Mouse (Mus musculus) testis, adult 2 months (tissue): ENCODE data around the gene Gm21885. TPM values are rescaled to one million over a fixed set of nuclear protein-coding genes. Genes with fewer than 3 reads are reported as not detected.

Experiments
- H3K27ac ChIP-seq: fragments of 200-500 bp; 2 replicates; pipeline ENCODE4 v1.5.1; 2012; ENCODE audit warnings: low read depth, low read length; ENCODE audit not compliant: control insufficient read depth, insufficient read depth
- H3K27me3 ChIP-seq: fragments of 200-500 bp; 2 replicates; pipeline ENCODE4 v1.6.1; 2012; ENCODE audit warnings: mild to moderate bottlenecking, low read length, moderate library complexity; ENCODE audit not compliant: control insufficient read depth, insufficient read depth
- H3K36me3 ChIP-seq: fragments of 200-500 bp; 2 replicates; pipeline ENCODE4 v1.6.1; 2012; ENCODE audit warnings: mild to moderate bottlenecking, low read length; ENCODE audit not compliant: control insufficient read depth, insufficient read depth
- H3K4me1 ChIP-seq: fragments of 200-500 bp; 2 replicates; pipeline ENCODE4 v1.6.1; 2012; ENCODE audit warnings: low read length; ENCODE audit not compliant: control insufficient read depth, insufficient read depth
- H3K4me3 ChIP-seq: fragments of 200-500 bp; 2 replicates; pipeline ENCODE4 v1.5.1; 2012; ENCODE audit warnings: low read depth, mild to moderate bottlenecking, low read length, moderate library complexity, mixed read lengths; ENCODE audit not compliant: control insufficient read depth
- CTCF ChIP-seq: fragments of 200-500 bp; IDR thresholded peaks from 2 replicates; pipeline ENCODE4 v1.5.1; 2012; ENCODE audit warnings: low read depth, mild to moderate bottlenecking, inconsistent platforms, low read length, moderate library complexity; ENCODE audit not compliant: control insufficient read depth, insufficient read depth, insufficient replicate concordance
- POLR2A ChIP-seq: fragments of 200-500 bp; IDR thresholded peaks from 2 replicates; pipeline ENCODE4 v1.6.1; 2012; ENCODE audit warnings: low read depth, mild to moderate bottlenecking, inconsistent platforms, low read length, moderate library complexity; ENCODE audit not compliant: control insufficient read depth
- polyA plus RNA-seq: library from polyadenylated mRNA; depleted of rRNA; stranded (reverse); fragments of >200 nt; gene quantifications from 2 replicates; pipeline ENCODE4 v1.2.3, GENCODE M21; 2012; rRNA removed

Gene Gm21885
- polyA plus RNA-seq = not detected in 2 replicates

DNA sequence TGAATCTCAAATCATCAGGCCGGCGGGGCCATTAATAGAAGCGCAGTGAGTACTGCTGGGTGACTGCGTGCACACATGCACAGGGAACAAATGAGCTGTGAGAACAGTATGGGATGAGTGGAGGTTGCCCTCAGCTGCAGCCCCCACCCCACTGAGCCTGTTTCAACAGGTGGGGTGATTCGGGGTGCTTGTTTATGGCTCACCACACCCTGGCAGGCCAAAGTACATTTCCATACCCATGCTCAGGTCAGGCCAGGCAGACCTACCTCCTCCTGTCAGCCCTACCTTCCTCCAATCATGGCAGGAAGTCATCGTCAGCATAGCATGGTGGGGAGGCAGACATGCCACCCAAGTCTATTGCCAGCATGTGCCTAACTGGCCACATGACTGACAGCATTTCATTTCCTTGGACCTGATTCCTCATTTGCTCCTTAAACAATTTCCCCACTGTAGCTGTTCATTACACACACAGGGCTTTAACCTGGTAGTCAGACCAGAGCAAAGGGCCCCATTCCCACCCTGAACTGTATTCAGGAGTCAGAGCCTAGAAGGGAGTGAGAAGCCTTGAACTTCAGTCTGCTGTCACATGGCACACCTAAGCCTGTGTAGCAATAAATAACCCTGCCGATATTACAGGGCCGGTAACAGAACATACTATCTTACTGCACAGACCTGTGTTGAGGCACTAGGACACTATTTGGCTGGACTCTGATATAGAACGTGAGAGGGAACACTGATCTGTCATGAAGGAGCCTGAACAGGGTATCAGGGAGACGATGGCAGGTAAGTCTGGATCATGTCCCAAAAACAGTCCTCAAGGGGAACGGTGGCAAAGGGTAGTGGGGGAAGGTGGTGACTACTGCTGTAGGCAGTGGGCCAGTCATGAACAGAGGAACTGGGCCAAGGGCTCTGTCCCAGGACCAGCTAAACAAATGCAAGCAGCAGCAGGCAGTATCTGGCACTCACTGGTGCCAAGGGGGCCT is at the start of gene Gm21885:
Gm21885 (plus strand) TSS at position 675 of the 983 bp plus-strand sequence.
- Histone ChIP-seq H3K27ac (no peak within 1 kb of the TSS), H3K36me3 (no peaks in the 10 kb centered on the region), H3K4me1 (no peaks in the 10 kb centered on the region), H3K27me3 (no peaks in the 10 kb centered on the region), H3K4me3 (no peak within 1 kb of the TSS)
- TF ChIP-seq CTCF (no peak), POLR2A (no peak)

GRCm38 (mm10) chr11:94233405-94233804 is 48.3 kb upstream of the Gm21885 start:
- TF ChIP-seq CTCF (no peak), POLR2A (no peak)
- Histone ChIP-seq H3K27me3 (no peaks in the 10 kb centered on the region), H3K4me1 (no peaks in the 10 kb centered on the region), H3K4me3 (no peak overlapping the region), H3K27ac (no peak overlapping the region), H3K36me3 (no peaks in the 10 kb centered on the region)

GRCm38 (mm10) chr11:94234380-94234779 is 47.3 kb upstream of the Gm21885 start:
- Histone ChIP-seq H3K27ac (no peak overlapping the region), H3K4me1 (no peaks in the 10 kb centered on the region), H3K36me3 (no peaks in the 10 kb centered on the region), H3K27me3 (no peaks in the 10 kb centered on the region), H3K4me3 (no peak overlapping the region)
- TF ChIP-seq POLR2A (no peak), CTCF (no peak)

DNA sequence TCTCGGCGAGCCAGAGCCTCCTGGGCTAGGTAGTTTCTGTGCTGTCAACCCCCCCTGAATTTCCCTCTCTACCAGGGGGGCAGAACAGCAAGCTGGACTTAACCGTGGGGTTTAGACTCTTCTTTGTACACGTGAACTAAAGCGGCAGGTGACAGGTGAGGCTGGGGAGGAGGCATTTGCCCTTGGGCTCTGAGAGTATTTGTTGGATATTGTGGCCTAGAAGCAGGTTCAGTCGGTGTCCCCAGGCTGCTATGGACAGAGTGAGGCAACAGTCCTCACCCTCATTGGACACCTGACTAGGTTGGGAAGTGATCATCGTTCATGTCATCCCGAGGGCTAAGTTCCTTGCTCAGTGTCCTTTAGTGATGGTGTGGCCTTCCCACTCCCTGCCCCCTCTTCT is 46.8 kb upstream of the Gm21885 start:
- TF ChIP-seq CTCF = no peak
- no peak for TF ChIP-seq POLR2A
- Histone ChIP-seq H3K4me3 (no peak overlapping the region), H3K4me1 (no peaks in the 10 kb centered on the region), H3K27me3 (no peaks in the 10 kb centered on the region), H3K36me3 (no peaks in the 10 kb centered on the region), H3K27ac (no peak overlapping the region)

DNA sequence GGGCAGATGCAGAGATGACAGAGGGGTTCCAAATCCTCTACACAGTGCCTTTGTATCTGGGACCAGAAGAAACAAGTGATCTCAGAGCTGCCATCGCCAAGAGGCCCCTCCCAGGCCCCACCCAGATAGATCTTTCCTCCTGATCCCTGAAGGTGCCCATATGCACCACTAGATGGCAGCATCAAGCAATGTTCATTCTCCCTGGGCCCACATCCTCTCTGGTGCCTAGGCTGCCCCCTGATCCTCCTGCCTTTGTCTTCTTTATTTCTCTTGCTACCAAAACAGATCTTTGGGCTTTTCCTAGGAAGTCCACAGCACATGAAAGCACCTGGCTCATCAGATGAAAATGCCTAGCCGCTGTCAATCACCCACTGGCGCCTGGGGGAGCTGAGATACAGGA is 45.6 kb upstream of the Gm21885 start:
- Histone ChIP-seq H3K27me3 (no peaks in the 10 kb centered on the region), H3K4me3 (no peak overlapping the region), H3K27ac (no peak overlapping the region), H3K4me1 (no peaks in the 10 kb centered on the region), H3K36me3 (no peaks in the 10 kb centered on the region)
- peak; percentile 76; the same call in 1 of the 2 replicates for TF ChIP-seq CTCF
- no peak for TF ChIP-seq POLR2A

- H3K4me3 ChIP-seq = no peak overlapping the region
- H3K27me3 ChIP-seq = no peaks in the 10 kb centered on the region
- H3K36me3 ChIP-seq = no peaks in the 10 kb centered on the region
- peaks cover 14% of the 10 kb centered on the region for H3K4me1 ChIP-seq
- no peak overlapping the region for H3K27ac ChIP-seq
- TF ChIP-seq CTCF (no peak), POLR2A (no peak)
Measured at GRCm38 (mm10) chr11:94238786-94239185, 42.9 kb upstream of the Gm21885 start.

- Histone ChIP-seq H3K4me1 (peaks cover 15% of the 10 kb centered on the region), H3K27me3 (no peaks in the 10 kb centered on the region), H3K4me3 (no peak overlapping the region), H3K36me3 (no peaks in the 10 kb centered on the region), H3K27ac (no peak overlapping the region)
- TF ChIP-seq POLR2A (no peak), CTCF (no peak)
Measured at GRCm38 (mm10) chr11:94239706-94240105, 42.0 kb upstream of the Gm21885 start.
